Mouse (Mus musculus): ENCODE measurements at regions not wholly inside any gene's neighbourhood (a gene's known extent, or its start where the extent isn't known, plus 50 kb on each side); places are given as distances from the start of the nearest gene placed in this dataset.
A peak's percentile ranks its signal among the peaks of the same experiment; 100 is the strongest.

- ATAC-seq (ENCODE audit: low FRiP score, low read depth) (no peak), DNase-seq (ENCODE audit: low spot score) (no peak)
- no peaks in the 10 kb centered on the region for H3K36me3 ChIP-seq (ENCODE audit: control insufficient read depth, insufficient read depth, low read length)
- no peak overlapping the region for H3K27ac ChIP-seq (replicated peaks; ENCODE audit: low read depth, low read length)
- no peaks in the 10 kb centered on the region for H3K27me3 ChIP-seq (ENCODE audit: control insufficient read depth, insufficient read depth, low read length)
- no peaks in the 10 kb centered on the region for H3K9me3 ChIP-seq (ENCODE audit: control insufficient read depth, low read length)
- TF ChIP-seq POLR2A (IDR thresholded peaks at IDR 0.05; ENCODE audit: borderline replicate concordance, extremely low read depth, insufficient read depth, insufficient read length), result no peak
- H3K4me1 ChIP-seq (ENCODE audit: control insufficient read depth, insufficient read depth, low read length), result 0 out of 2 replicates have a peak, but pooled peaks cover 4% of the 10 kb centered on the region
- no peak overlapping the region for H3K9ac ChIP-seq (ENCODE audit: low read depth, low read length, severe bottlenecking)
- WGBS, result 90% methylated on average over 3 of the region's 3 CpGs
- H3K4me2 ChIP-seq (replicated peaks; ENCODE audit: low read depth, low read length, severe bottlenecking), result no peak overlapping the region
- no peak overlapping the region for H3K4me3 ChIP-seq (replicated peaks; ENCODE audit: low read length)
Observed at GRCm38 (mm10) chr12:36947902-36948301, 160.4 kb upstream of the Meox2 start.

GRCm38 (mm10) chr12:36949096-36949738 lies 159.1 kb upstream of the Meox2 start:
- Histone ChIP-seq H3K27ac (replicated peaks; ENCODE audit: low read depth, low read length) (no peak overlapping the region), H3K9me3 (ENCODE audit: control insufficient read depth, low read length) (no peaks in the 10 kb centered on the region), H3K27me3 (ENCODE audit: control insufficient read depth, insufficient read depth, low read length) (no peaks in the 10 kb centered on the region), H3K4me2 (replicated peaks; ENCODE audit: low read depth, low read length, severe bottlenecking) (no peak overlapping the region), H3K4me3 (replicated peaks; ENCODE audit: low read length) (no peak overlapping the region), H3K36me3 (ENCODE audit: control insufficient read depth, insufficient read depth, low read length) (no peaks in the 10 kb centered on the region), H3K4me1 (ENCODE audit: control insufficient read depth, insufficient read depth, low read length) (0 out of 2 replicates have a peak, but pooled peaks cover 4% of the 10 kb centered on the region), H3K9ac (ENCODE audit: low read depth, low read length, severe bottlenecking) (no peak overlapping the region)
- ATAC-seq (ENCODE audit: low FRiP score, low read depth) (no peak), DNase-seq (ENCODE audit: low spot score) (peak; percentile 7)
- WGBS, result 77% methylated on average over 2 of the region's 2 CpGs
- TF ChIP-seq POLR2A (IDR thresholded peaks at IDR 0.05; ENCODE audit: borderline replicate concordance, extremely low read depth, insufficient read depth, insufficient read length), result no peak

- WGBS, result 75% methylated on average over 3 of the region's 3 CpGs
- no peak for TF ChIP-seq POLR2A (IDR thresholded peaks at IDR 0.05; ENCODE audit: borderline replicate concordance, extremely low read depth, insufficient read depth, insufficient read length)
Observed at GRCm38 (mm10) chr12:36974432-36975094, 133.8 kb upstream of the Meox2 start.

GRCm38 (mm10) chr12:36977141-36977540 lies 131.2 kb upstream of the Meox2 start:
- ATAC-seq (ENCODE audit: low FRiP score, low read depth), result no peak
- Histone ChIP-seq H3K27ac (replicated peaks; ENCODE audit: low read depth, low read length) (no peak overlapping the region), H3K9ac (ENCODE audit: low read depth, low read length, severe bottlenecking) (no peak overlapping the region), H3K9me3 (ENCODE audit: control insufficient read depth, low read length) (no peaks in the 10 kb centered on the region), H3K27me3 (ENCODE audit: control insufficient read depth, insufficient read depth, low read length) (no peaks in the 10 kb centered on the region), H3K36me3 (ENCODE audit: control insufficient read depth, insufficient read depth, low read length) (no peaks in the 10 kb centered on the region), H3K4me3 (replicated peaks; ENCODE audit: low read length) (no peak overlapping the region), H3K4me1 (ENCODE audit: control insufficient read depth, insufficient read depth, low read length) (no peaks in the 10 kb centered on the region), H3K4me2 (replicated peaks; ENCODE audit: low read depth, low read length, severe bottlenecking) (no peak overlapping the region)
- WGBS, result 76% methylated on average over 3 of the region's 3 CpGs
- DNase-seq (ENCODE audit: low spot score), result no peak
- TF ChIP-seq POLR2A (IDR thresholded peaks at IDR 0.05; ENCODE audit: borderline replicate concordance, extremely low read depth, insufficient read depth, insufficient read length), result no peak

More at GRCm38 (mm10) chr12:36974432-36975094, 133.8 kb upstream of the Meox2 start:
- Histone ChIP-seq H3K9me3 (ENCODE audit: control insufficient read depth, low read length) (no peaks in the 10 kb centered on the region), H3K27me3 (ENCODE audit: control insufficient read depth, insufficient read depth, low read length) (no peaks in the 10 kb centered on the region), H3K9ac (ENCODE audit: low read depth, low read length, severe bottlenecking) (no peak overlapping the region), H3K36me3 (ENCODE audit: control insufficient read depth, insufficient read depth, low read length) (no peaks in the 10 kb centered on the region), H3K27ac (replicated peaks; ENCODE audit: low read depth, low read length) (no peak overlapping the region), H3K4me3 (replicated peaks; ENCODE audit: low read length) (no peak overlapping the region), H3K4me2 (replicated peaks; ENCODE audit: low read depth, low read length, severe bottlenecking) (no peak overlapping the region), H3K4me1 (ENCODE audit: control insufficient read depth, insufficient read depth, low read length) (no peaks in the 10 kb centered on the region)
- no peak for ATAC-seq (ENCODE audit: low FRiP score, low read depth)
- DNase-seq (ENCODE audit: low spot score), result no peak

- 72% methylated on average over 4 of the region's 4 CpGs for WGBS
- TF ChIP-seq POLR2A (IDR thresholded peaks at IDR 0.05; ENCODE audit: borderline replicate concordance, extremely low read depth, insufficient read depth, insufficient read length), result no peak
- Histone ChIP-seq H3K9ac (ENCODE audit: low read depth, low read length, severe bottlenecking) (no peak overlapping the region), H3K36me3 (ENCODE audit: control insufficient read depth, insufficient read depth, low read length) (no peaks in the 10 kb centered on the region), H3K4me3 (replicated peaks; ENCODE audit: low read length) (no peak overlapping the region), H3K4me2 (replicated peaks; ENCODE audit: low read depth, low read length, severe bottlenecking) (no peak overlapping the region), H3K27ac (replicated peaks; ENCODE audit: low read depth, low read length) (no peak overlapping the region), H3K27me3 (ENCODE audit: control insufficient read depth, insufficient read depth, low read length) (no peaks in the 10 kb centered on the region), H3K4me1 (ENCODE audit: control insufficient read depth, insufficient read depth, low read length) (0 out of 2 replicates have a peak, but pooled peaks cover 3% of the 10 kb centered on the region), H3K9me3 (ENCODE audit: control insufficient read depth, low read length) (no peaks in the 10 kb centered on the region)
- ATAC-seq (ENCODE audit: low FRiP score, low read depth) (0 out of 2 replicates have a peak, but pooled peaks have one; percentile 9), DNase-seq (ENCODE audit: low spot score) (no peak)
Observed at GRCm38 (mm10) chr12:36991135-36991534, 117.2 kb upstream of the Meox2 start.
